In genomic region chr10:63457292-63458128, GRCm38 (mm10) we compare ENCODE assay signal across 13 mouse cellular contexts. TPM values are rescaled to one million over a fixed set of nuclear protein-coding genes. Genes with fewer than 3 reads are reported as not detected.
DNase-seq lines count a peak whose midpoint lies in the region; ATAC-seq lines count a peak whose summit lies in the region.
"Had no signal": no experiment of that assay in that cellular context is flagged by ENCODE, and none has a peak within 500 bp of the region (broad histone marks: within the 10 kb centered on the region; RNA-seq: fewer than 3 reads in every experiment).

No protein-coding gene starts in this region.

- no peak for DNase-seq in kidney, adult 11 months
- DNase-seq in heart, adult 18-20 months = peak; percentile 54 to 60
- peak; percentile 10 for DNase-seq in kidney, postnatal 10 days
- DNase-seq in gastrocnemius, postnatal 4 days (ENCODE audit: low spot score in 2 of 2) = no peak
- DNase-seq in hindbrain, embryonic 11.5 days (ENCODE audit: low spot score) = no peak
- DNase-seq in cerebellum, postnatal 4 days (ENCODE audit: low spot score in 2 of 2) = no peak
- DNase-seq: gastrocnemius, postnatal 25 days had no signal

- ATAC-seq in kidney, embryonic 14.5 days (ENCODE audit: low FRiP score, low TSS enrichment) = 0 out of 2 replicates have a peak, but pooled peaks have one; percentile 39
- peak; percentile 86 for ATAC-seq in heart, embryonic 12.5 days (ENCODE audit: insufficient number of reproducible peaks, low FRiP score)
- ATAC-seq in hindbrain, embryonic 11.5 days (ENCODE audit: low FRiP score) = no peak

- no peaks in the 10 kb centered on the region for H3K27me3 ChIP-seq in kidney, embryonic 14.5 days (ENCODE audit: control insufficient read depth, insufficient read depth, low read length)
- H3K27me3 ChIP-seq in heart, embryonic 12.5 days (replicated peaks) = no peaks in the 10 kb centered on the region
- H3K27me3 ChIP-seq in hindbrain, embryonic 11.5 days (ENCODE audit: control insufficient read depth, insufficient read depth, low read length) = no peaks in the 10 kb centered on the region

- H3K9ac ChIP-seq in kidney, embryonic 14.5 days (ENCODE audit: low read depth, low read length) = no peak overlapping the region
- H3K9ac ChIP-seq in heart, embryonic 12.5 days = peak overlapping the region; percentile 77
- no peak overlapping the region for H3K9ac ChIP-seq in hindbrain, embryonic 11.5 days (ENCODE audit: low read depth, low read length)

- no peak overlapping the region for H3K27ac ChIP-seq in kidney, embryonic 14.5 days (ENCODE audit: low read depth, low read length)
- peak overlapping the region; percentile 97 for H3K27ac ChIP-seq in heart, embryonic 12.5 days (ENCODE audit: poor library complexity, severe bottlenecking)
- no peak overlapping the region for H3K27ac ChIP-seq in hindbrain, embryonic 11.5 days (ENCODE audit: low read depth, low read length)

- H3K4me1 ChIP-seq in kidney, embryonic 14.5 days (ENCODE audit: control insufficient read depth, insufficient read depth, low read length) = no peaks in the 10 kb centered on the region
- H3K4me1 ChIP-seq in heart, embryonic 12.5 days (replicated peaks) = peaks cover 34% of the 10 kb centered on the region
- no peaks in the 10 kb centered on the region for H3K4me1 ChIP-seq in hindbrain, embryonic 11.5 days (replicated peaks; ENCODE audit: control insufficient read depth, insufficient read depth, low read length)

- no peaks in the 10 kb centered on the region for H3K36me3 ChIP-seq in kidney, embryonic 14.5 days (ENCODE audit: control insufficient read depth, insufficient read depth, low read length)
- H3K36me3 ChIP-seq in heart, embryonic 12.5 days = no peaks in the 10 kb centered on the region
- no peaks in the 10 kb centered on the region for H3K36me3 ChIP-seq in hindbrain, embryonic 11.5 days (ENCODE audit: control insufficient read depth, insufficient read depth, low read length)

- H3K4me3 ChIP-seq in kidney, embryonic 14.5 days (ENCODE audit: low read length) = no peak overlapping the region
- H3K4me3 ChIP-seq in heart, embryonic 12.5 days = peak overlapping the region; percentile 52
- H3K4me3 ChIP-seq in hindbrain, embryonic 11.5 days (ENCODE audit: low read depth, low read length) = no peak overlapping the region

- peak overlapping the region; percentile 27 for H3K4me2 ChIP-seq in kidney, embryonic 14.5 days (replicated peaks; ENCODE audit: low read depth, low read length)
- peak overlapping the region; percentile 71 for H3K4me2 ChIP-seq in heart, embryonic 12.5 days
- no peak overlapping the region for H3K4me2 ChIP-seq in hindbrain, embryonic 11.5 days (replicated peaks; ENCODE audit: low read depth, low read length)
- H3K4me2 ChIP-seq: midbrain, embryonic 11.5 days had no signal

- 44% methylated on average over 17 of the region's 17 CpGs for WGBS in kidney, embryonic 14.5 days
- 9% methylated on average over 17 of the region's 17 CpGs for WGBS in heart, embryonic 12.5 days
- 87% methylated on average over 17 of the region's 17 CpGs for WGBS in hindbrain, embryonic 11.5 days

- H3K9me3 ChIP-seq in kidney, embryonic 14.5 days (ENCODE audit: control insufficient read depth, low read length) = no peaks in the 10 kb centered on the region
- no peaks in the 10 kb centered on the region for H3K9me3 ChIP-seq in heart, embryonic 12.5 days (replicated peaks)
- no peaks in the 10 kb centered on the region for H3K9me3 ChIP-seq in hindbrain, embryonic 11.5 days (ENCODE audit: control insufficient read depth, low read length)

RNA-seq across cellular contexts. Expression of gene Ctnna3, which starts 27.6 kb away (rescaled TPM):
- 0.21 and 0.55 TPM in 2 replicates for polyA plus RNA-seq in kidney, embryonic 14.5 days (2014; fragmentation: Nextera tagmentation; extraction: Ambion mirVana)
- 10 to 100 TPM; 50.1 to 53.2 TPM for total RNA-seq in heart, adult 18-20 months (2021)
- polyA plus RNA-seq in heart, embryonic 12.5 days (2016; fragmentation: Nextera tagmentation; extraction: Ambion mirVana) = 24.0 and 27.3 TPM in 2 replicates
- total RNA-seq in gastrocnemius, postnatal 4 days (2021) = 10 to 100 TPM; 25.3 to 27.7 TPM
- polyA plus RNA-seq in hindbrain, embryonic 11.5 days (2014; fragmentation: Nextera tagmentation; extraction: Ambion mirVana) = 0.42 TPM in 1 of 2 replicates, not detected in the other
- total RNA-seq: neutrophil, adult 5-6 weeks had no signal
- polyA plus RNA-seq: midbrain, embryonic 11.5 days had no signal

RNA-seq across cellular contexts. Expression of gene Gm7075, which starts 35.9 kb away (rescaled TPM):
- polyA plus RNA-seq in kidney, embryonic 14.5 days (2014; fragmentation: Nextera tagmentation; extraction: Ambion mirVana) = not detected in 2 replicates
- not detected for total RNA-seq in heart, adult 18-20 months (2021)
- 0.53 TPM in 1 of 2 replicates, not detected in the other for polyA plus RNA-seq in heart, embryonic 12.5 days (2016; fragmentation: Nextera tagmentation; extraction: Ambion mirVana)
- not detected for total RNA-seq in gastrocnemius, postnatal 4 days (2021)
- 0.63 TPM in 1 of 2 replicates, not detected in the other for polyA plus RNA-seq in hindbrain, embryonic 11.5 days (2014; fragmentation: Nextera tagmentation; extraction: Ambion mirVana)
- total RNA-seq: gastrocnemius, postnatal 25 days; layer of hippocampus, adult 18-20 months; neutrophil, adult 5-6 weeks had no signal
- polyA plus RNA-seq: midbrain, embryonic 11.5 days; urinary bladder, adult 2 months had no signal

Comparison
In these comparisons a context has a peak if more than half of its experiments do, and no peak if none do; other contexts are left out.
1. DNase-seq: peak in heart, adult 18-20 months (2 of 2) and kidney, postnatal 10 days (single experiment); none in kidney, adult 11 months (single experiment), gastrocnemius, postnatal 4 days (0 of 2), hindbrain, embryonic 11.5 days (single experiment) and cerebellum, postnatal 4 days (0 of 2).
2. RNA of gene Ctnna3, which starts 27.6 kb away (polyA plus RNA-seq): 24.0 to 27.3 TPM in heart, embryonic 12.5 days; 0.21 to 0.55 TPM in kidney, embryonic 14.5 days and 0.42 TPM in hindbrain, embryonic 11.5 days; every median in the first group is over 10 times any median in the second.